Mouse (Mus musculus) CH12.LX (cell line): ENCODE data around the gene Traf5. TPM values are rescaled to one million over a fixed set of nuclear protein-coding genes. Genes with fewer than 3 reads are reported as not detected.

Experiments
- DNase-seq: peaks from one replicate; pipeline ENCODE4 v3.0.0-alpha.2; 2013; ENCODE audit errors: extremely low read depth
- H3K27ac ChIP-seq: 2 replicates; pipeline ENCODE4 v1.5.1; 2012; ENCODE audit warnings: low read depth, mild to moderate bottlenecking, control low read depth, moderate library complexity; ENCODE audit not compliant: insufficient read depth
- H3K27me3 ChIP-seq: replicated peaks from 2 replicates; pipeline ENCODE3; 2012; ENCODE audit warnings: inconsistent platforms
- H3K36me3 ChIP-seq, 2 experiments: replicated peaks in 1 of 2; 2 replicates each; pipeline versions ENCODE3 to v1.6.1; 2012; ENCODE audit warnings: inconsistent platforms in 1 of 2, low read length in 1 of 2, mild to moderate bottlenecking in 1 of 2, mixed read lengths in 1 of 2, moderate library complexity in 1 of 2; ENCODE audit not compliant: control insufficient read depth in 1 of 2, insufficient read depth in 1 of 2
- H3K4me1 ChIP-seq, 2 experiments: 2 replicates each; pipeline ENCODE4 v1.6.1; 2012; ENCODE audit warnings: inconsistent platforms in 1 of 2, moderate library complexity in 1 of 2; ENCODE audit not compliant: insufficient read depth in 2 of 2, control insufficient read depth in 1 of 2
- H3K4me2 ChIP-seq: 2 replicates; pipeline ENCODE4 v1.6.1; 2012; ENCODE audit warnings: low read depth, mild to moderate bottlenecking, control low read depth; ENCODE audit not compliant: poor library complexity, insufficient read depth, severe bottlenecking
- H3K4me3 ChIP-seq, 3 experiments: fragments of 150-350 bp in 1 of 3; sonication (generic) in 1 of 3; replicated peaks in 1 of 3; 2 replicates each; pipeline versions ENCODE3 to v1.5.1; 2011 to 2012; ENCODE audit warnings: low read depth in 2 of 3, low read length in 2 of 3, mild to moderate bottlenecking in 2 of 3, moderate library complexity in 2 of 3, control low read depth in 1 of 3, improper control_type of control experiment in 1 of 3, inconsistent platforms in 1 of 3, mixed read lengths in 1 of 3; ENCODE audit not compliant: poor library complexity in 1 of 3
- H3K79me2 ChIP-seq: replicated peaks from 2 replicates; pipeline ENCODE4 v1.6.1; 2012; ENCODE audit warnings: mild to moderate bottlenecking, moderate library complexity; ENCODE audit not compliant: control insufficient read depth, poor library complexity, insufficient read depth, severe bottlenecking; ENCODE audit errors: extremely low read depth
- H3K9ac ChIP-seq: 2 replicates; pipeline ENCODE4 v1.6.1; 2012; ENCODE audit warnings: low read depth, mild to moderate bottlenecking, control low read depth, moderate library complexity; ENCODE audit not compliant: insufficient read depth
- H3K9me3 ChIP-seq: replicated peaks from 2 replicates; pipeline ENCODE3; 2012; ENCODE audit warnings: low read length, inconsistent platforms, mixed read lengths
- BHLHE40 ChIP-seq: IDR thresholded peaks from 2 replicates; pipeline ENCODE4 v1.6.1; 2011; ENCODE audit warnings: mild to moderate bottlenecking, low read depth, low read length, improper control_type of control experiment
- CHD2 ChIP-seq: IDR thresholded peaks from 2 replicates; pipeline ENCODE4 v1.6.1; 2011; ENCODE audit warnings: low read length, improper control_type of control experiment
- CTCF ChIP-seq, 2 experiments: IDR thresholded peaks in 1 of 2; conservative IDR thresholded peaks in 1 of 2; 2 replicates each; pipeline ENCODE4 v1.5.1; 2011 to 2012; ENCODE audit warnings: low read depth in 2 of 2, low read length in 2 of 2, improper control_type of control experiment in 1 of 2, inconsistent platforms in 1 of 2, mild to moderate bottlenecking in 1 of 2, moderate library complexity in 1 of 2
- E2F4 ChIP-seq: IDR thresholded peaks from 2 replicates; pipeline ENCODE4 v1.6.1; 2011; ENCODE audit warnings: low read depth, low read length, improper control_type of control experiment; ENCODE audit not compliant: insufficient replicate concordance
- ELF1 ChIP-seq: IDR thresholded peaks from 2 replicates; pipeline ENCODE4 v1.6.1; 2014; ENCODE audit warnings: low read depth, mild to moderate bottlenecking, inconsistent platforms, low read length, improper control_type of control experiment
- ETS1 ChIP-seq: conservative IDR thresholded peaks from 2 replicates; pipeline ENCODE4 v1.6.1; 2012; ENCODE audit warnings: low read depth, mild to moderate bottlenecking, inconsistent platforms, low read length, improper control_type of control experiment, moderate library complexity
- IRF4 ChIP-seq: IDR thresholded peaks from 2 replicates; pipeline ENCODE4 v1.6.1; 2014; ENCODE audit warnings: low read depth, mild to moderate bottlenecking, inconsistent platforms, low read length, improper control_type of control experiment
- JUN ChIP-seq: IDR thresholded peaks from 2 replicates; pipeline ENCODE4 v1.6.1; 2011; ENCODE audit warnings: low read depth, mild to moderate bottlenecking, low read length, improper control_type of control experiment, moderate library complexity; ENCODE audit not compliant: insufficient read depth
- KAT2A ChIP-seq: IDR thresholded peaks from 2 replicates; pipeline ENCODE4 v1.6.1; 2012; ENCODE audit warnings: low read length, improper control_type of control experiment, inconsistent platforms; ENCODE audit not compliant: insufficient replicate concordance
- MAFK ChIP-seq: IDR thresholded peaks from 2 replicates; pipeline ENCODE4 v1.6.1; 2011; ENCODE audit warnings: low read length, improper control_type of control experiment; ENCODE audit not compliant: insufficient replicate concordance
- MAX ChIP-seq: IDR thresholded peaks from 2 replicates; pipeline ENCODE4 v1.6.1; 2011; ENCODE audit warnings: low read length, improper control_type of control experiment
- MAZ ChIP-seq: IDR thresholded peaks from 2 replicates; pipeline ENCODE4 v1.6.1; 2012; ENCODE audit warnings: low read depth, mild to moderate bottlenecking, inconsistent platforms, low read length, improper control_type of control experiment, moderate library complexity
- MXI1 ChIP-seq: IDR thresholded peaks from 2 replicates; pipeline ENCODE4 v1.6.1; 2011; ENCODE audit warnings: mild to moderate bottlenecking, low read depth, low read length, improper control_type of control experiment
- MYC ChIP-seq: IDR thresholded peaks from 2 replicates; pipeline ENCODE4 v1.6.1; 2011; ENCODE audit warnings: low read depth, mild to moderate bottlenecking, improper control_type of control experiment, low read length
- NELFE ChIP-seq: IDR thresholded peaks from 2 replicates; pipeline ENCODE4 v1.6.1; 2011; ENCODE audit warnings: low read depth, low read length, improper control_type of control experiment
- NRF1 ChIP-seq: IDR thresholded peaks from 2 replicates; pipeline ENCODE4 v1.6.1; 2014; ENCODE audit warnings: low read depth, mild to moderate bottlenecking, inconsistent platforms, low read length, improper control_type of control experiment, moderate library complexity
- PAX5 ChIP-seq: IDR thresholded peaks from 2 replicates; pipeline ENCODE4 v1.6.1; 2012; ENCODE audit warnings: low read length, inconsistent platforms, mixed read lengths
- POLR2A ChIP-seq: IDR thresholded peaks from 2 replicates; pipeline ENCODE4 v1.6.1; 2011; ENCODE audit warnings: low read depth, mild to moderate bottlenecking, improper control_type of control experiment, low read length
- POLR2AphosphoS2 ChIP-seq: IDR thresholded peaks from 2 replicates; pipeline ENCODE4 v1.6.1; 2011; ENCODE audit warnings: low read depth, low read length, improper control_type of control experiment
- RAD21 ChIP-seq: IDR thresholded peaks from 2 replicates; pipeline ENCODE4 v1.6.1; 2011; ENCODE audit warnings: low read depth, mild to moderate bottlenecking, low read length, improper control_type of control experiment, moderate library complexity
- RCOR1 ChIP-seq: conservative IDR thresholded peaks from 2 replicates; pipeline ENCODE4 v1.6.1; 2012; ENCODE audit warnings: low read depth, mild to moderate bottlenecking, inconsistent platforms, low read length, improper control_type of control experiment
- SIN3A ChIP-seq: IDR thresholded peaks from 2 replicates; pipeline ENCODE4 v1.6.1; 2012; ENCODE audit warnings: low read length, improper control_type of control experiment, inconsistent platforms
- SMC3 ChIP-seq: IDR thresholded peaks from 2 replicates; pipeline ENCODE4 v1.6.1; 2011; ENCODE audit warnings: low read depth, low read length, improper control_type of control experiment
- TBP ChIP-seq: conservative IDR thresholded peaks from 2 replicates; pipeline ENCODE4 v1.6.1; 2011; ENCODE audit warnings: low read depth, low read length, improper control_type of control experiment
- TCF12 ChIP-seq: IDR thresholded peaks from 2 replicates; pipeline ENCODE4 v1.6.1; 2014; ENCODE audit warnings: low read depth, mild to moderate bottlenecking, inconsistent platforms, low read length, improper control_type of control experiment
- UBTF ChIP-seq: IDR thresholded peaks from 2 replicates; pipeline ENCODE4 v1.6.1; 2012; ENCODE audit warnings: low read depth, mild to moderate bottlenecking, inconsistent platforms, low read length, improper control_type of control experiment, moderate library complexity
- USF2 ChIP-seq: conservative IDR thresholded peaks from 2 replicates; pipeline ENCODE4 v1.6.1; 2011; ENCODE audit warnings: low read depth, low read length, improper control_type of control experiment
- ZC3H11A ChIP-seq: IDR thresholded peaks from 2 replicates; pipeline ENCODE4 v1.6.1; 2012; ENCODE audit warnings: low read depth, mild to moderate bottlenecking, inconsistent platforms, low read length, improper control_type of control experiment
- ZMIZ1 ChIP-seq: IDR thresholded peaks from 2 replicates; pipeline ENCODE4 v1.6.1; 2012; ENCODE audit warnings: low read depth, mild to moderate bottlenecking, inconsistent platforms, low read length, improper control_type of control experiment
- dilution Hi-C: fragments of 300-500 bp; cut with MboI; formaldehyde crosslinking; loops from 2 replicates; pipeline ENCODE4 v1.14.3; 2020; ENCODE audit warnings: low sequenced_read_pairs; ENCODE audit not compliant: extremely low pct_unique_long_range_greater_than_20kb, extremely low pct_ligation_motif_present
- in situ Hi-C: fragments of 300-500 bp; cut with MboI; formaldehyde crosslinking; loops from 3 replicates; pipeline ENCODE4 v1.14.3; 2019; ENCODE audit warnings: low sequenced_read_pairs, low pct_ligation_motif_present, low pct_unique_long_range_greater_than_20kb, mixed read lengths
- polyA plus RNA-seq: library from polyadenylated mRNA; unstranded; fragments of >175 nt; gene quantifications from 2 replicates; pipeline ENCODE4 v1.2.1, GENCODE M21; 2012; ENCODE audit warnings: low read depth; ENCODE audit not compliant: insufficient read length
- total RNA-seq, 2 experiments: library from RNA; depleted of rRNA; stranded (reverse); fragments of 300-350 nt in 1 of 2; fragments of >200 nt in 1 of 2; gene quantifications; 2 replicates each; pipeline ENCODE4 v1.2.3; 2012 to 2014

The Traf5 gene
- total and polyA plus RNA-seq, 3 experiments, result 21.3 to 38.7 (median 32.3) TPM

GRCm38 (mm10) chr1:192076101-192076500 lies 16.3 kb downstream of the Traf5 start:
- H3K27ac ChIP-seq, result no peak overlapping the region
- H3K9me3 ChIP-seq, result peaks cover 4% of the 10 kb centered on the region
- in situ Hi-C loops, result no loop called here
- H3K4me1 ChIP-seq, result peaks cover 21 to 72% of the 10 kb centered on the region in 2 experiments
- no peak overlapping the region for H3K4me2 ChIP-seq
- TF ChIP-seq MAFK (no peak), ZC3H11A (no peak), TCF12 (no peak), CTCF (conservative IDR thresholded peaks at IDR 0.05 in 1 of 2, IDR thresholded peaks at IDR 0.05 in 1 of 2; ENCODE audit: low read depth in 2 of 2, low read length in 2 of 2) (no peak), MYC (no peak), UBTF (no peak), SMC3 (no peak), MAX (no peak), ETS1 (no peak), ZMIZ1 (no peak), PAX5 (no peak), TBP (no peak), RAD21 (no peak), CHD2 (no peak), MAZ (no peak), NRF1 (no peak), ELF1 (no peak), E2F4 (no peak), NELFE (no peak), RCOR1 (no peak)
- H3K79me2 ChIP-seq, result no peaks in the 10 kb centered on the region
- no peak overlapping the region for H3K4me3 ChIP-seq
- no peak for DNase-seq
- no peaks in the 10 kb centered on the region for H3K27me3 ChIP-seq
- H3K9ac ChIP-seq, result no peak overlapping the region
- dilution Hi-C loops, result no loop called here
- peaks cover 11 to 57% of the 10 kb centered on the region in 2 experiments for H3K36me3 ChIP-seq

- Histone ChIP-seq H3K4me2 (no peak overlapping the region), H3K27me3 (no peaks in the 10 kb centered on the region), H3K4me3 (no peak overlapping the region), H3K79me2 (no peaks in the 10 kb centered on the region), H3K9me3 (no peaks in the 10 kb centered on the region), H3K9ac (no peak overlapping the region), H3K27ac (no peak overlapping the region), H3K4me1 (peaks cover 16 to 70% of the 10 kb centered on the region in 2 experiments), H3K36me3 (peaks cover 11 to 60% of the 10 kb centered on the region in 2 experiments)
- no peak for DNase-seq
- TF ChIP-seq NRF1 (no peak), POLR2A (no peak), ZMIZ1 (no peak), KAT2A (no peak), ZC3H11A (no peak), IRF4 (no peak), MAZ (no peak), USF2 (no peak), ELF1 (no peak), SIN3A (no peak), JUN (no peak), POLR2AphosphoS2 (no peak), E2F4 (no peak), BHLHE40 (no peak), MAX (no peak), TBP (no peak), RCOR1 (no peak), MXI1 (no peak)
- dilution Hi-C loops, result no loop called here
- in situ Hi-C loops, result no loop called here
Measured at GRCm38 (mm10) chr1:192074824-192075223, 17.5 kb downstream of the Traf5 start.
